Mouse (Mus musculus) kidney, adult 2 months (tissue): ENCODE results near the gene Ambra1.

Experiments
- CTCF ChIP-seq: fragments of 200-500 bp; conservative IDR thresholded peaks from 2 replicates; pipeline ENCODE4 v1.5.1; 2011; ENCODE audit warnings: low read depth, mild to moderate bottlenecking, control low read depth, low read length, moderate library complexity, mixed read lengths; ENCODE audit not compliant: insufficient read depth, insufficient read length
- POLR2A ChIP-seq: fragments of 200-500 bp; IDR thresholded peaks from one replicate; pipeline ENCODE4 v1.6.1; 2011; ENCODE audit warnings: low read depth, low read length, control low read depth

GRCm38 (mm10) chr2:91711256-91711925 is 18.5 kb upstream of the Ambra1 start:
- TF ChIP-seq CTCF (no peak), POLR2A (no peak)
